Mouse (Mus musculus) regulatory T cell (primary cell): Measurements from ENCODE around the gene Dlgap5.
"Not testable (repeated sequence)": the region's sequence is repeated elsewhere in the genome, so short reads cannot be mapped to it uniquely, and the experiment has no call there.

Experiments
- in situ Hi-C: fragments of 300-600 bp; cut with MboI, MseI; formaldehyde crosslinking; loops from one replicate; pipeline ENCODE4 v1.15.1; 2025; ENCODE audit warnings: high pct_unique_total_duplicates

The Dlgap5 gene

DNA sequence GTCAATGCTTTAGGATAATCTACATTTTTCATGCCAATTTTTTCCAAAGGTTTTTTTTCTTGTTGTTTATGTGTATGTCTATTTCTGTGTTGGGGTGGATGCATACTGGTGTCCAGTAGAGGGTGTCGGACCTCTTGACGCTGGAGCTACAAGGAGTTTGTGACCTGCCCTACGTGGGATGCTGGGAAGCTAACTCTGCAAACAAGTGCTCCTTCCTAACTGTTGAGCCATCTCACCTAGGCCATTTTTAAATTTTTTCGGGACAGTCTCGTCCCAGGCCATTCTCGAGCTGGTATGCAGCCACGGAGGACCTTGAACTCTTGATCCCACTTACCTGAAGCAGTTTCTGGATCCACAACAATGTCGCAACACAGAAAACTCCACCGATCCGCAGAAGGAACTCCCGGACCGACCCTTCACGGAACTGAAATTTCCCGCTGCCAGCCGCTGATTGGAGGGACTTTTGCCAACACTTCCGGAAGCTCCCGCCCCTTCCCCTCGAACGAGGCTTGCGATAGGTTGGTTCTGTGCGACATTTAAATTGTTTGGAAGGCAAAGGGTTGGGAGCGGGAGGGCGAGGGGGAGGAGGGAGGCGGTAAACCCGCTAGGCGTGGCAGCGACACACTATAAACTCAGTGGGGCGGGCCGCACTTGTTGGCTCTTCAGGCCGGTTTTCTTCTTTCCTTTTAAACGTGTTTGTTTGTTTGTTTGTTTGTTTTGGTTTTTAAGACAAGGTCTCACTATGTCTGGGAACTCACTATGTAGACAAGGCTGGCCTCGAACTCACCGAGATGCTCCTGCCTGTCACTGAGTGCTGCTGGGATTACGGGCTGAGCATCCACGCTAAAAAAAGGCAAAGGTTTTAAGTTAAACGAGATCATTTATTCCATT lies at the start of gene Dlgap5:
Gene Dlgap5 (minus strand): TSS at position 633 of the 891 bp plus-strand sequence.
- in situ Hi-C loops, result no loop called here

DNA sequence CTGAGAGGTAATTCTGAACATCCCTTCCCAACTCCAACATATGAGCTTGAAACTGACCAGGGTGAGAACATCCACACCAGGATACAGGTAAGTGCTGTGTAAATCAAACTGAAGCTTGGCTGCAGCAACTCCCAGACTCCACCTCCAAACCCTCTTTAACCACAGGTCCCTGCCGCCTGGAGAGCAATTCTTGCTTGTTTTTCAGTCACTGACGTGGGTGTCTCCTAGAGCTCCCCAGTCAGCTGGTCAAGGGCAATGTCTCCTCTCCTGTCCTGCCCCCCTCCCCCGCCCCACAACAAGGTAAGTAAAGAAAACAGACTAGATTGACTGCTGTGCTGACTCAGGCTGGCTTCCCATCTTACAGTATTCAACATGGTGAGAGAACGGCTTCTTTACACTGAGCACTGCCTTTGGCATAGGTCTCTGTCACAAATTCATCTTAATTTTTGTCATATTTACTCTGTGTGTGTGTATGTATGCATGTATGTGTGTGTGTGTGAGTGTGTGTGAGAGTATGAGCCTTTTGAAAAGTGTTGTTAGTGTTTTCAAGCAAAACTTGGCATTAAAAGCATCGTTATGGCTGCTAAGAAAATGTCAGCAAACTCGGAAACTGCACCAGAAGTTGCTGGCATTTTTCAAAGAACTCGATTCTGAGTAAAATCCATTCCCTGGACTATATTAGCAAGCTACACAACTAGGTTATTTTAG lies 47.4 kb upstream of the Dlgap5 start:
- in situ Hi-C loops, result no loop called here

DNA sequence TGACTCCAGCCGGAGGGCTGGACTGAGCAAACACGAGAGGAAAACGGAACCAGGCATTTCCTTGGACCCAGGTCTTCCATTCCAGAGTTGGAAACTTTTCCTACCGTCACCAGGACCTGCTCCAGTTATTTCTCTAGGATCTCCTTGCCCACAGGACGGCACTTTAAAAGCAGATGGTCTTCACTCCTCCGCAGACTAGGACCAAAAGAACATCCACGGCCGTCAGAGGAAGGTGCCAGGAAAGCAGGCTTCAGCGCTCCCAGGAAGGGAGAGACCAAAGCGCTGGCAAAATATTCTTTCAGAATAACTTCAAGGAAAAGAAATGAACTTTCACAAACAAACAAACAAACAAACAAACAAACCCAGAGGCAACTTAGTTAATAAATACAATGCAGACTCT lies 46.2 kb upstream of the Dlgap5 start:
- in situ Hi-C loops, result no loop called here

DNA sequence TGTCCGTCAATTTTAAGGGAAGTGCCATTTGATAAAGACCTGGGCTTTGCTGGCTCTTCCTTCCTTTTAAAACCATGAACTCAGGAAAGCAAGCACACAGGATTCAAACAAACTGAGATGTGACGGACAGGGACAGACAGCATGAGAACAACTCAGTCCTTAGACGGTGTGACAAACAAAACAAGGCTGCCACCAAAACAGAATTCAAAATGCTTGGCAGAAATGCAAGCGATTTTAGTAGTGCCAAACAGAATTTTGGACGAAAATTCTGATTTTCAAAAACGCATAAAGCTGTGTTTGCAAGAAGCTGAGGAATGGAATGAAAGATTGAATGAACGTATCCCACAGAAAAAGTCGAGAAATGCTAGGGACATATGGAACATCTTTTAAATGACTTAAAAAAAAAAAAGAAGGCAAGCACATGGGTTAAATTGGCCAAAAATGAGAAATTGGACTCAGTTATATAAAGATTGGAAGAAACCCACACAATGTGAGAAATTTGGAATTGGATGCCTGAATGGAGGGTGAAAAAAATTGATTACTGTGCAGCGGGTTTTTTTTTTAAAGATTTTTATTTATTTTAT lies 44.8 kb upstream of the Dlgap5 start:
- in situ Hi-C loops, result no loop called here

DNA sequence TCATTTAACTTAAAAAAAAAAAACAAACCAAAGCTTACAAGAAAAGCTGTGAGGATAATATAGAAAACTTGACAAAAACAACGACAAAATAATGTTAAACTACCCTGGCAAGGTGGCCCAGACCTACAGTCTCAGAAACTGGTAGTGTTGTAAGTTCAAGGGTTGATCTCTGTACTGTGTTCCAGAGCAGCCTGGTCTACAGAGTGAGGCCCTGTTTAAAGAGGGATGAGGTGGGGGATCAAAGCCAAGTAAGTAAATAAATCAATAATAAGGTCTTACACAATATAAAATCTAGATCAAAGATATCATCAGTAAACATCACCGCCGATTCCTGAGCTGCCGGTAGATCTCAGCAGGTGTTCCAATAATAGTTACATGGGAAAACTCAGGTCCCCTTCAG lies 44.2 kb upstream of the Dlgap5 start:
- in situ Hi-C loops, result no loop called here

DNA sequence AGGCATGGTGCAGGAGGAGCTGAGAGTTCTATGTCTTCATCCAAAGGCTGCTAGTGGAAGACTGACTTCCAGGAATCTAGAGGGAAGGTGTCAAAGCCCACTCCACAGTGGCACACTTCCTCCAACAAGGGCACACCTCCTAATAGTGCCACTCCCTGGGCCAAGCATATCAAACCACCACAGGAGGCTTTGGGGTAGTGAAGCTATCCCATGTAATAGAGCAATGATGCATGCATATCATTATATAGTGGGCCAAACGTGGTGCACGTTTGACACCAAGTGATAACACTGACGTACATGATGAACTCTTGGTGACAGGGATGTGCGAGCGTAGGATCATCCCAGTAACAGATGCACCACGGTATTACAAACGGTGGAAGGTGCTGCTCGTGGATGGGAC lies 43.8 kb upstream of the Dlgap5 start:
- in situ Hi-C loops, result no loop called here

DNA sequence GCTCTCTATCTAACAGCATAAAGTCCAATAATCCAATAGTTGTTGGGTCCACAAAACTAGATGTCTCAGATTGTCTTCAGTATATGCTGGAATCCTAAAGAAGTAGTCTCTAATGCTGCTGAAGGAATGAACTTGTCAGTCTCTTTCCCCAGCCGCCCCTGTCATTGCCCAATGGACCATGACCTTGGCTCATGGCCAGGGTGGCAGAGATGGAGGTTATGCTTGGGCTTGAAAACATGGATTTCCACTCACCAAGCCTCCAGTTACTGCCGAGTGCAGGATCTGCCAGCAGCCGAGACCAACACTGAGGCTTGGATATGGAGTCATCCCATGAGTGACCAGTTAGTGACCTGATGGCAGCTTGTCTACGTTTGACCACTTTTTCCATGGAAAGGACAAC lies 41.3 kb upstream of the Dlgap5 start:
- in situ Hi-C loops, result no loop called here

DNA sequence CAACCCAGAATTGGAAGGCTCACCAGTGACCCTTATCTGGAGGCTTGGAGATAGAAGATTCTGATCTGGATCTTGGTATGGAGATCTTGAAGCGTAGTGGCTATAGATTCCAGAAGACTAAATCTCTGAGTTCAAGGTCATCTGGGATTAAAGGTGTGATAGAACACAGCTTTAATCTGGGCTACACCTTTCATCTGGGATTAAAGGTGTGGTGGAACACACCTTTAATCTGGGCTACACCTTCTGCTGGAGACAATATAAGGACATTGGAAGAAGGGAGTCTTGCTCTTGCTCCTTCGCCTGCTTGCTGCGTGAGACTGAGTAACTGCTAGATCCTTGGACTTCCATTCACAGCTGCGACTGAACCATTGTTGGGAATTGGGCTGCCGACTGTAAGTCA lies 31.9 kb upstream of the Dlgap5 start, which contains the start of gene Fbxo34:
Gene Fbxo34 (plus strand): TSS at position 301 of the 400 bp plus-strand sequence.
- in situ Hi-C loops, result not testable (repeated sequence)

DNA sequence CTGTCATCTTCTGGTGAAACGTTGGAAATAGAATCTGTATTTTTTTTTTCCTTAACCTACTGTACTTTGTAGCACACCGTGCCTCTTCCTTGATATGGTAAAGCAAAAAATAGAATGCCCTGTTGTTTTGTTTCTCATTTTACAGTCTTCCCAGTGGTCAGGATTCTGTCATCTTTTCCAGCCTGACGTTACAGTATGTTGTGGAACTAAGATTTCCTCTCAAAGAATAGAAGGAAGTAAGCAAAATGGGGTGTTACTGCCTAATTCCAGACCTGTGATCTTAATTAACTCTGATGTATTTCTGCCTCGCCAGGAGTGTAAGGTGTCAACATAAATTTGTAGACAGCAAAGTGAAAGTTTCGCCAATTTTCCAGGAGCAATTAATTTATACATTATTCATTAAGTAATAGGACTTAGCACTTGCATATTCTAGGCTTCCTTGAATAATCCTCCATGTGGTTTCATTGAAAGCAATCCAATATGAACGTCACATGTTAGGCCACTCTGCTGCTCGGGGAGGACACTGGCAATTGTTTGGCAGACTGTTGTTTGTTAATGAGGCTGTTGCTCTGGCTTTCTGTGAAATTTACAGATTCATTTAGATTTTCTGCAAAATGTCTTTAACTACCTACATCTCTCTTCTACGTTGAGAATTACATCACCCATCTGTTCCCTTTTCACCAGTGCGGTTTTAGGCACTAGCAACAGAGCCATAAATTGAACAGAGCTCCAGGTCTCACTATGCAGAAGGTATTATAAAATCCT lies 27.3 kb upstream of the Dlgap5 start:
- in situ Hi-C loops, result loop anchor here (10.0 kb wide), 1 partner anchor 1339 kb away; no protein-coding TSS in a partner anchor

DNA sequence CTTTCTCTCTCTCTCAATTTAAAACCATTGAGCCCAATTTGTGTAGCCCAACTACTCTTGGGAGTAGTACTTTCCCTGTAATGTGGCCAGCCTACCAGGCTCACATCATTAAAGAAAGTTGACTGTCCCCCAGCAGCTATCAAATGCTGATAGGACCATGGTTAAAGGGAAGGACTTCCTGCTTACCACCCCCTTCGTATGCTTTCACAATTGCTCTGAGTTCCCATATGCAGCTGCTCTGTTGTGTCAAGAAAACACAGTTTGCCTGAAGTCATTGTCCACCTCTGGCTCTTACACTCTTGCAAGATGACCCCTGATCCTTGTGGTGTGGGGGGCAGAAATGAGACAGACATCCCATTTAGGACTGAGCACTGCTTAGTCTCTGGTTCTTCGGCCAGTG lies 26.7 kb upstream of the Dlgap5 start:
- in situ Hi-C loops, result loop anchor here (5.0 to 10.0 kb wide), 2 partner anchors 98 to 1340 kb away; no protein-coding TSS in a partner anchor

DNA sequence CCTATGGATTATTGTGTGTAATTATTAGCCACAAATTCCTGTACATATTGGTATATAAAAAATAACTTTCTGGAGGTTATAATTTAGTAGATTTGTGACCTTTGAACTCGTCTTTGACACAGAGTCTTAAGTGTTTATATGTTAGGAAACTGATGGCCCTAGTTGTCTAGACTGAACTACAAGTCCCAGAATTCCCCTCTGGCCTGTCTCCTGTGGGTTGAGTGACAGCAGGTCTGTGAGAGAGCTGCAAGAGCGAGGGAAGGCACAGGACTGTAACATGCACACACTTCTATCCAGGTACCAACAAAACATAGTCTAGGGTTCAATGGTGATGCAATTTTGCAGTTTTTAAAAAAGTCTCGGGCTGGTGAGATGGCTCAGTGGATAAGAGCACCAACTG lies 20.7 kb upstream of the Dlgap5 start:
- in situ Hi-C loops, result no loop called here

DNA sequence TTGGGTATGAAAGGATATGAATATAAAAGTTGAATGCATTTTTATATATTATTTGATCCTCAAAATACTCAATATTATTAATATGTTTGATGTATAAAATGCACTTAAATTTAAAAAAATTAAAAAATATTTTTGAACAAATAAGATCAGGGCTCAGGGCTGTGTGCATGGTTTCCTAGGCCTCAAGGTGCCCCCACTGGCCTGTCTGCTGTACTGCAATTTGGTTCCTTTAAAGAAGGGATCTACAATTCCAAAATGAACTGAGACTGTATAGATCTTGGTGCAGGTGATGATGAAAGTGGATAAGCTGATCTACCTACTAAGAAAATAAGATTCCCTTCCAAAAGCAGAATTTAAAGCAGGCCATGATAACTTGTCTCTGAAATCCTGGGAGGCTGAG lies 14.8 kb upstream of the Dlgap5 start:
- in situ Hi-C loops, result no loop called here

DNA sequence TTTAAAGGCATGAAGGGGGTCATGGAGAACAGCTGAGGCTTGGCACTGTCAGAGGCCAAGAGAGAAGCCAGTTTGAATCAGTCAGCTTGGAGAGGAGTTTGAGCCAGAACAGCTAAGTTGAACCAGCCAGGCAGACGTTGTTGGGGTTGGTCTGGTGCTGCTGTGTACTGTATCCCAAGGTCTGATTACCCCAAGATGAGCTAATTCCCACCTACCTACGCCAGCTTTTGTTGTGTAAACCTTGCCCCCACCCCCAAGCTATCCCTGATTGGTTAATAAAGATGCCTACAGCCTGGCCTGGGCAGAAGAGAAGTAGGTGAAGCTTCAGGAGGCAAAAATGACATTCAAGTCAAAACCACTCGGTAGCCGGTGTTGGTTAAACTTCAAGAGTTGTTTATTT lies 4.3 kb upstream of the Dlgap5 start:
- in situ Hi-C loops, result no loop called here

DNA sequence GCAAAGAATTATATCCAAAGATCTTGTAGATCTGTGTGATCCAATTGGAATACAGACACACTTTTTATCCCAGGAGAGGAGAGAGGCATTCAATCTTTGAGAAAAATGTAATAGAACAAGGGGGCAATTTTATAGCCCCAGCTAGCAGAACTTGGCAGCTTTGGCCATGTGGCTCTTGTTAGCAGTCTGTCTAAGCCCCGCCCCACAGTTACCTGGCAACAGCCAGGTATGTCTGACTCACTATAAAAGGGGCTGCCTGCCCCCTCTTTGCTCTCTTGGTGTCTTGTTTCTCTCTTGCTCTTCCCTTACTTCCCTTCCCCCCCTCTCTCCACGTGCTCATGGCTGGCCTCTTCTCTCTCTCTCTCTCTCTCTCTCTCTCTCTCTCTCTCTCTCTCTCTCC lies 3.4 kb upstream of the Dlgap5 start:
- in situ Hi-C loops, result no loop called here

DNA sequence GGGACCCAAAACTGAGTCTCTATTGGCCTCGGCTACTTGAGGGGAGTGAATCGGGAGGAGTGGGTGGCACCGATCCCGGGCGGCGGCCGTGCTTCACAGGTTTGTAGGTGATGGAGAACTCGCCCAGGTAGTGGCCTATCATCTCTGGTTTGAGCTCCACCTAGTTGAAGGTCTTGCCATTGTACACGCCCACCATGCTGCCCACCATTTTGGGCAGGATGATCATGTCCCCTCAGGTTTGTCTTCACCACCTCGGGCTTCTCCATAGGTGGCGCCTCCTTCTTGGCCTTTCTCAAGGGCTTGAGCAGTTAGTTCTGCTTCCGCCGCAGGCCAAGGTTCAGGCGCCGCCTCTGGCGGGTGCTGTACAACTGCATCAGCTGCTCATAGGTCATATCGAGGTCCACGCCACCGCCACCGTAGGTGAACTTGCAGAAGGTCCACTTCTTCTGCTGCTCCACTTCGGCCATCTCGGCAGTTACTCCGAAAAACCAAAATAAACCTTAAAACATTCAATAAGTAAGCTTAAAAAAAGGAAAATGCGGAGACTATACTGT lies 1.6 kb upstream of the Dlgap5 start:
- in situ Hi-C loops, result no loop called here

DNA sequence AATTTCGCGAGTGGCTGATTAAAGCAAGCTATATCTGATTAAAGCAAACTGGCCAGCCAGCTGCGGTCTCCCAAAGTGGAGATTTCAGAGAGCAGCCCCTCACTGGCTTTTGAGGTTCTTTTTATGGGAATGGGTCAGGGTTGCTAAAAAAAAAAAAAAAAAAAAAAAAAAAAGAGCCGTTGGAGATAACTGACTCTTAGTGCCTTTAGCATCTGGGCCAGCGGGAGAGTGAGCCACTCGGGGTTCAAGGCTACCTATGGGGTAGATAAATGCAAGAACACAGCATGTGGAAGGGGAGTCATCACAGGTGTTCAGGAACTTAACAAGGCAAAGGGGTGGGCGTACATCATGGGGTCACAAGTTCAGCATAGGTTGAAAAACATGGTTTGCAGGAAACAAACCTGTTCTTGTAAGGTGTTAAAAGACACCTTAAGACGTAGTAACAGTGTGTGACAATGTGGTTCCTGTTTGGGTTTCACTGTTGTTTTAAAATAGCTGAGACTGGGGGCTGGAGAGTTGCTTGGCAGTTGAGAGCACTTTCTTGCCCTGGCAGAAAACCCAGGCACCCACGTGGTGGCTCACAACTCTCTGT lies 923 bp upstream of the Dlgap5 start:
- in situ Hi-C loops, result no loop called here

DNA sequence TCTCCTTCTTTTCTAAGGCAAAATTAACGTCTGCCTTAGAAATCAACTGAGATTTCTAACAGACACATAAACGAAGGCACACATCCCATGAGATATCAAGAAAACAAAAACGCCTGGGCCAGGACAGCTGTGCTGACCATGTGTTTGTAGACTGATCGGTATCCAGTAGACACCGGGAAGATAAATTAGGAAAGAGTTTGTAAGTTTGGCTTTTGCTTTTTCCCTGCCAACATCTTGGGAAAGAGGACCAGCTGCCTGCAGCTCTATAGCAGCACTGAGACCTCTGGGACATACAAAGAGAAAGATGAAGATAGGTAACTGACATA lies 422 bp upstream of the Dlgap5 start:
- in situ Hi-C loops, result no loop called here

DNA sequence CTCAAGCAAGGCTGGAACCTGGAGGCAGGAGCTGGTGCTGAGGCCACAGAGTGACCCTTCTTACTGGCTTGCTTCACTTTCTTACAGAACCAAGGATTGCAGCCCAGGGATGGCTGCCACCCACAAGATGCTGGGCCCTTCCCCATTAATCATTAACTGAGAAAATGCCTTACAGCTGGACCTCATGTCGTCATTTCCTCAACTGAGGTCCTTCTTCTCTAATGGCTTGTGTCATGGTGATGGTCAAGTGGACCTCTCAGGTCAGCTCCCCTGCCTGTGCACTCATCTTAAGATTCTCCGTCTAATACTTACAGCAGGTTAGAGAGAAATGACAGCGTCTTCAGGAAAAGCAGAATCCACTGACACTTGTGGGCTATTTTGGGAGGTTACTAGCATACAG lies 861 bp downstream of the Dlgap5 start:
- in situ Hi-C loops, result no loop called here

DNA sequence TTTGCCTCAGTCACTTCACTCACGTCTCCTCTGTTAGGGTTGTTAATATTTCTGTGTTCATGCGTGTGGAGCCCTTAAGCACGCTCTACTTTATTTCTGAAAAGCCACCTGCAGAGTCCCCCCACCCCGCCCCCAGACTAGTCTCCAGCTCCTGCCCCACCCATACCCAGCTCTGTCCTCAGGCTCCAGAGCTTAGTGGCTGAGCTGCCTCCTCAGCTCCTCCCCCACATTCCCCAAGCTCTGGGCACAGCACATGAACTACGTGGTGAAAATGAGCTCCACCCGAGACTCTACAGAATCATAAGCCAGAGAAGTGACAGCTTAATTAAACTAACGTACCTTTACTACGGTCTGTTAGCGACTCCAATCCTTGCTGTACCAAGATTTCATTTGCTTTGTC lies 12.2 kb downstream of the Dlgap5 start:
- in situ Hi-C loops, result no loop called here

DNA sequence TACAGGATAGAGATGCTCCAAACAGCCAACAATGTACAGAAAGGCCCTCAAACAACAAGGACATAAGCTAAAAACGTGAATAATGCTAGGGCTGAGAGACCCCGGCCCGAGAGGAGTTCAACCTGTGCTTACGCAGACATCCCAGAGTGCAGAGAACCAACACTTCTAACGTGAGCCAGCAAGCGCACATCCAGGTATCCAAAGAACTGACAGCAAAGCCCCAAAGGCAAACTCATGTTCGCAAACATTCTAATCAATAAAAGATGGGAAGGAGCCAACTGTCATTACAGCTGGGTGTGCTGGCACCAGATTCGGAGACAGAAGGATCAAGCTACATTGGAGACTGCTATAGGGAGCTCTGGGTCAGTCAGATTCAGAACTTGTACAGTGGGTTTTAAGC lies 15.5 kb downstream of the Dlgap5 start:
- in situ Hi-C loops, result no loop called here

DNA sequence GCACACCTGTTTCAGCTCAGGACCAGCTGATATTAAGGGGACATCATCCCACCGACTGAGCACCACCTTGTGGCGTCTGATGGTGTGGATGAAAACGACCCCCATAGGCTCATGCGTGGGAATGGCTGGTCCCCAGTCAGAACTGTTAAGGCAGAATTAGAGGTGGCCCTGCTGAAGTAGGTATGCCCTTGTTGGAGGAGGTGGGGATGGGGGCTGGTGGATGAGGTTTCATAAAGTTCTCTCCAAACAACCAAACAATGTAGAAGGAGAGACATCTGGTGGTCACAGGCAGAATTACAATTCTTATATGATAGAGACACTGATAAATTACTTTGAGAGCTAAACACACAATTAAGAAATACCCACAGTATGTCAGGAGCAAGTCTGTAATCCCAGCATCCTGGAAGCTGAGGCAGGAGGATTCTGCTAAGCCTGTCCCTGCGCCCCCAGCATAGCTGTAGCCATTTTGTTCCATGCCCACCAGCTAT lies 22.0 kb downstream of the Dlgap5 start:
- in situ Hi-C loops, result loop anchor here (5.0 kb wide), 1 partner anchor 64 kb away; no protein-coding TSS in a partner anchor
